Mouse (Mus musculus): ENCODE data around the gene Epb41l4b.

DNA sequence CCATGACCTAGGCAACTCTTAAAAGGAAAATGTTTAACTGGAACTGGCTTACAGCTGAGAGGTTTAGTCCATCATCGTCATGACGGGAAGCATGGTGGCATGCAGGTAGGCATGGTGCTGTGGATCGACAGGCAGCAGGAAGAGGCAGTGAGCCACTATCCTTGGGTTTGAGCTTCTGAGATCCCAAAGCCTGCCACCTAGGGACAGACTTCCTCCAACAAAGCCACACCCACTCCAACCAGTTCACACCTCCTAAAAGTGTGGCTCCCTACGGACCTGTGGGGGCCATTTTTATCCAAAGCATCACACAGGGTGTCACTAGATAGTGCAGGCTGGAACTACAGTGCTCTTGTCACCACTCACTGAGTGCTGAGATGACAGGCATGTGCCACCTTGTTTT is 31.8 kb downstream of the Epb41l4b start:
- TF ChIP-seq POLR2AphosphoS5 (IDR thresholded peaks at IDR 0.05; ENCODE audit: insufficient replicate concordance, low read depth, low read length) (no peak), CTCF (IDR thresholded peaks at IDR 0.05; ENCODE audit: low read depth, low read length) (no peak)

All from G1E (cell line).